Mouse (Mus musculus) embryonic facial prominence, embryonic 11.5 days (tissue): ENCODE data around the gene Macf1. TPM values are rescaled to one million over a fixed set of nuclear protein-coding genes. Genes with fewer than 3 reads are reported as not detected.

Experiments used
- ATAC-seq: fragments of 200-750 bp; cut with Nextera tagmentation; replicated peaks from 2 replicates; pipeline ENCODE4 v1.8.0; 2017; ENCODE audit warnings: low read depth; ENCODE audit not compliant: insufficient number of reproducible peaks, low FRiP score, low TSS enrichment
- DNase-seq: peaks from one replicate; pipeline ENCODE4 v3.0.0-alpha.2; 2015; ENCODE audit warnings: low spot score
- H3K27ac ChIP-seq: fragments of 300-500 bp; sonication (generic); replicated peaks from 2 replicates; pipeline ENCODE4 v1.5.1; 2014; ENCODE audit warnings: mild to moderate bottlenecking, low read depth, low read length, control low read depth
- H3K27me3 ChIP-seq: fragments of 300-500 bp; sonication (generic); 2 replicates; pipeline ENCODE4 v1.6.1; 2014; ENCODE audit warnings: mild to moderate bottlenecking, low read length, moderate library complexity, mixed read lengths; ENCODE audit not compliant: control insufficient read depth, insufficient read depth
- H3K36me3 ChIP-seq: fragments of 300-500 bp; sonication (generic); replicated peaks from 2 replicates; pipeline ENCODE4 v1.6.1; 2014; ENCODE audit warnings: low read depth, mild to moderate bottlenecking, low read length, moderate library complexity, mixed read lengths; ENCODE audit not compliant: control insufficient read depth, insufficient read depth
- H3K4me1 ChIP-seq: fragments of 300-500 bp; sonication (generic); 2 replicates; pipeline ENCODE4 v1.6.1; 2014; ENCODE audit warnings: low read length, mixed read lengths; ENCODE audit not compliant: control insufficient read depth, insufficient read depth
- H3K4me2 ChIP-seq: fragments of 300-500 bp; sonication (generic); 2 replicates; pipeline ENCODE4 v1.6.1; 2014; ENCODE audit warnings: low read depth, mild to moderate bottlenecking, control low read depth, low read length, moderate library complexity
- H3K4me3 ChIP-seq: fragments of 300-500 bp; sonication (generic); 2 replicates; pipeline ENCODE4 v1.5.1; 2014; ENCODE audit warnings: low read depth, low read length, control low read depth
- H3K9ac ChIP-seq: fragments of 300-500 bp; sonication (generic); replicated peaks from 2 replicates; pipeline ENCODE4 v1.6.1; 2014; ENCODE audit warnings: mild to moderate bottlenecking, control low read depth, low read length
- H3K9me3 ChIP-seq: fragments of 300-500 bp; sonication (generic); replicated peaks from 2 replicates; pipeline ENCODE4 v1.6.1; 2016; ENCODE audit warnings: mild to moderate bottlenecking, low read length, inconsistent platforms, mixed read lengths; ENCODE audit not compliant: control insufficient read depth
- WGBS: fragments of 180-500 bp; shearing (Covaris S2); extraction: QIAGEN DNeasy Blood & Tissue Kit; methylation state at CpG from one replicate; pipeline ENCODE4 v1.1.7; 2014; 5-methylcytosine and 5-hydroxymethylcytosine counted together
- polyA plus RNA-seq: library from polyadenylated mRNA; unstranded; fragments of >200 nt; fragmentation: Nextera tagmentation; extraction: Ambion mirVana; gene quantifications from 2 replicates; pipeline ENCODE4 v1.2.1, GENCODE M21; 2014

Gene Macf1
- polyA plus RNA-seq, 1 experiment from 2014 or later, result 70.2 TPM

DNA sequence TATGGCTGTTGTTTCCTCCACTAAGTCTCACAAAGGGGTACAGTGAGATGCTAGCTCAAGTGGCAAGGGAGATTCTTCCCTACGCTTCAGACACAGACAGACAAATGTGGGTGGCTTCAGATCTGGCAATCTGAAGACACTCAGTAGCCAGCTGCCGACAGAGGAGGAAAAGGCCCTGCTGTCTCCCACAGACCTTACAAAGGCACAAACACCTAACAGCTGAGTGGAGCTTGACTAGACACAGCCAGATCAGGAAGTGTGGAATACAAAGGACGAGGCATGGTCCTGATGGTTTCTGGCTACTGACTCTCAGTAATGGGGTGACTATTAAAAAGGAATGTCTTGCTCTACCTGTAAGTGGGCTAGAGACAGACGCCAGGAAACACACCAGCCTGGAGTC lies 67.2 kb downstream of the Macf1 start:
- WGBS, result 60% methylated on average over 4 of the region's 4 CpGs
- no peak overlapping the region for H3K9ac ChIP-seq

GRCm38 (mm10) chr4:123616501-123616900 lies 67.7 kb downstream of the Macf1 start:
- no peaks in the 10 kb centered on the region for H3K27me3 ChIP-seq
- H3K4me1 ChIP-seq, result no peaks in the 10 kb centered on the region; the same call in 1 of the 2 replicates
- no peak overlapping the region for H3K9ac ChIP-seq
- H3K4me2 ChIP-seq, result no peak overlapping the region
- ATAC-seq (no peak), DNase-seq (no peak)
- no peaks in the 10 kb centered on the region for H3K9me3 ChIP-seq
- H3K4me3 ChIP-seq, result no peak overlapping the region
- H3K27ac ChIP-seq, result no peak overlapping the region
- no peaks in the 10 kb centered on the region for H3K36me3 ChIP-seq

More for the DNA sequence above, 67.2 kb downstream of the Macf1 start:
- no peaks in the 10 kb centered on the region for H3K36me3 ChIP-seq
- no peaks in the 10 kb centered on the region for H3K9me3 ChIP-seq
- ATAC-seq, result no peak
- H3K4me3 ChIP-seq, result no peak overlapping the region
- H3K27ac ChIP-seq, result no peak overlapping the region
- no peaks in the 10 kb centered on the region; the same call in 1 of the 2 replicates for H3K4me1 ChIP-seq
- H3K27me3 ChIP-seq, result no peaks in the 10 kb centered on the region
- DNase-seq, result no peak
- no peak overlapping the region for H3K4me2 ChIP-seq

DNA sequence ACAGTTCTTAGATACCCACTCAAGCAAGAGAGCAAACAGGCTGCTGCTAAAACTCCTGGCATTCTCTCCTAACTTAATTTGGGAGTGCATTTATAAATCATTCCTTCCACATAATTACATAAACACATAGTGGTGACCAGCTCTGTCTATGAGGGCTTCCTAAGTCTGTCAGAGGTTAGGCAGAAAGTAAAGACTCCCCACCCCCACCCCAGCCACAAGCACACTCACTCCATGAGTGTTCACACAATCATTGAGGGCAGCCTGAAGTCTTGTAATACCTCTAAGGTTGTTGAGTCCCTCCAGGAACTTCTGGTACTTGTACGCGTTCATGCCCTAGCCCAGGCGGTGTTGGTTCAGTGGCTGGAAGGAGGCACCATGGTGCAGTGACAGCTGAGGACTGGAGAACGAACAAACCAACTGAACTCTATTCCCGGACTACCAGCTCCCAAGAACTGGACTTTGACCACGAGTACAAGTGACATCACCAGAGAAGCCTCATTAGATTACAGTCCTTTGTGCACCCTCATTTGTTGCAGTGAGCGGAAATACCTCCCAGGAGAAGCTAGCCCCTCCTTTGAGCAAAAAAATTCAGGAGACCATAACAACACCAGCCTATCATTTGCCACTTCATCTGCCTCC lies 70.7 kb downstream of the Macf1 start:
- ATAC-seq (no peak), DNase-seq (no peak)
- Histone ChIP-seq H3K9me3 (no peaks in the 10 kb centered on the region), H3K36me3 (no peaks in the 10 kb centered on the region), H3K4me2 (no peak overlapping the region), H3K27me3 (no peaks in the 10 kb centered on the region), H3K9ac (no peak overlapping the region), H3K4me3 (no peak overlapping the region), H3K27ac (no peak overlapping the region), H3K4me1 (no peaks in the 10 kb centered on the region; the same call in 1 of the 2 replicates)
- 78% methylated on average over 7 of the region's 7 CpGs for WGBS

- ATAC-seq (no peak), DNase-seq (no peak)
- Histone ChIP-seq H3K9ac (no peak overlapping the region), H3K36me3 (no peaks in the 10 kb centered on the region), H3K27me3 (no peaks in the 10 kb centered on the region), H3K4me3 (no peak overlapping the region), H3K4me2 (no peak overlapping the region), H3K4me1 (no peaks in the 10 kb centered on the region; the same call in 1 of the 2 replicates), H3K27ac (no peak overlapping the region), H3K9me3 (no peaks in the 10 kb centered on the region)
- WGBS, result 98% methylated on average over 1 of the region's 1 CpGs
These were observed 72.2 kb downstream of the Macf1 start for GRCm38 (mm10) chr4:123611940-123612339.

DNA sequence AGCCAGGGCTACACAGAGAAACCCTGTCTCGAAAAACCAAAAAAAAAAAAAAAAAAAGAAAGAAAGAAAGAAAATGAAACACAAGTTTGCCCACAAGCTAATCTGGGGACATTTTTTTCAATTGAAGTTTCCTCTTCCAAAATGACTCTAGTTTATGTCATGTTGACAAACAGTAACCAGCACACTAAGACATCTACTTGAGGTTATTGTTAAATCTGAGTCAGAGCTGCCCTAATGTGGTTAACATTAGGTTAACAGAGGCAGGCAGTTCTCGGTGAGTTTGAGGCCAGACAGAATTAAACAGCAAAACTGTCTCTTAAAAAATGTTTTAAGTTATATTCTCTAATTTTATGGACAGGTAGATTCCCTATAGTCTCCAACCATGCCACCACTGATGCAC lies 72.9 kb downstream of the Macf1 start:
- WGBS, result 92% methylated on average over 1 of the region's 2 CpGs
- no peak overlapping the region for H3K4me2 ChIP-seq
- no peak for DNase-seq

GRCm38 (mm10) chr4:123607174-123607573 lies 77.0 kb downstream of the Macf1 start:
- Histone ChIP-seq H3K4me3 (no peak overlapping the region), H3K9me3 (no peaks in the 10 kb centered on the region), H3K9ac (no peak overlapping the region), H3K4me1 (no peaks in the 10 kb centered on the region), H3K27me3 (no peaks in the 10 kb centered on the region), H3K36me3 (no peaks in the 10 kb centered on the region), H3K27ac (no peak overlapping the region), H3K4me2 (no peak overlapping the region)
- ATAC-seq (no peak), DNase-seq (no peak)
- 83% methylated on average over 1 of the region's 1 CpGs for WGBS

More for the DNA sequence above, 72.9 kb downstream of the Macf1 start:
- no peaks in the 10 kb centered on the region for H3K9me3 ChIP-seq
- no peaks in the 10 kb centered on the region; the same call in 1 of the 2 replicates for H3K4me1 ChIP-seq
- no peaks in the 10 kb centered on the region for H3K27me3 ChIP-seq
- H3K4me3 ChIP-seq, result no peak overlapping the region
- no peak for ATAC-seq
- no peaks in the 10 kb centered on the region for H3K36me3 ChIP-seq
- no peak overlapping the region for H3K9ac ChIP-seq
- no peak overlapping the region for H3K27ac ChIP-seq

- Histone ChIP-seq H3K4me1 (no peaks in the 10 kb centered on the region), H3K9me3 (no peaks in the 10 kb centered on the region), H3K27me3 (no peaks in the 10 kb centered on the region), H3K9ac (no peak overlapping the region), H3K36me3 (no peaks in the 10 kb centered on the region), H3K27ac (no peak overlapping the region), H3K4me3 (no peak overlapping the region), H3K4me2 (no peak overlapping the region)
- 70% methylated on average over 5 of the region's 5 CpGs for WGBS
- DNase-seq, result no peak
- ATAC-seq, result no peak
These were observed 78.2 kb downstream of the Macf1 start for GRCm38 (mm10) chr4:123605948-123606347.

GRCm38 (mm10) chr4:123605309-123605708 lies 78.9 kb downstream of the Macf1 start:
- Histone ChIP-seq H3K4me3 (no peak overlapping the region), H3K4me2 (no peak overlapping the region), H3K9me3 (no peaks in the 10 kb centered on the region), H3K4me1 (no peaks in the 10 kb centered on the region), H3K9ac (no peak overlapping the region), H3K27me3 (no peaks in the 10 kb centered on the region), H3K27ac (no peak overlapping the region), H3K36me3 (no peaks in the 10 kb centered on the region)
- DNase-seq, result no peak
- ATAC-seq, result no peak
- 64% methylated on average over 1 of the region's 1 CpGs for WGBS
